Mouse (Mus musculus) adrenal gland, postnatal 25 days (tissue): ENCODE measurements around the gene Ogn. TPM values are rescaled to one million over a fixed set of nuclear protein-coding genes. Genes with fewer than 3 reads are reported as not detected.
A peak's percentile ranks its signal among the peaks of the same experiment; 100 is the strongest.

Experiments
- DNase-seq: peaks from one replicate; pipeline ENCODE4 v3.0.0; 2021; ENCODE audit warnings: mixed read lengths
- total RNA-seq: library from RNA; stranded (reverse); gene quantifications from 2 replicates; pipeline ENCODE4 v1.2.3, GENCODE M21; 2021

Ogn gene
- total RNA-seq, 1 experiment from 2014 or later, result 24.7 TPM

GRCm38 (mm10) chr13:49644731-49645529 is 37.1 kb downstream of the Ogn start:
- DNase-seq, result no peak

GRCm38 (mm10) chr13:49646019-49646418 is 38.2 kb downstream of the Ogn start:
- no peak for DNase-seq

GRCm38 (mm10) chr13:49651136-49651535 is 43.3 kb downstream of the Ogn start:
- DNase-seq, result no peak

GRCm38 (mm10) chr13:49651781-49652351 is 44.0 kb downstream of the Ogn start:
- DNase-seq, result no peak

GRCm38 (mm10) chr13:49652481-49653179 is 44.8 kb downstream of the Ogn start, which contains the start of the genes Cenpp and Nol8:
TSS of gene Cenpp (minus strand) at chr13:49652785.
TSS of gene Nol8 (plus strand) at chr13:49653078.
- DNase-seq, result peak; percentile 99

GRCm38 (mm10) chr13:49653180-49653541 is 45.3 kb downstream of the Ogn start:
- DNase-seq, result peak; percentile 42

Other genes starting within 250 kb of the Ogn start
- gene Ippk, start 186.8 kb upstream of the Ogn start, total RNA-seq, result 24.1 and 27.7 TPM in 2 replicates
- gene Tes3-ps, start 114.7 kb upstream of the Ogn start, total RNA-seq, result 1.5 and 2.1 TPM in 2 replicates
- 3.9 and 5.5 TPM in 2 replicates for gene Ecm2, start 103.2 kb upstream of the Ogn start, total RNA-seq
- 2.8 and 3.3 TPM in 2 replicates for gene Aspn, start 63.6 kb upstream of the Ogn start, total RNA-seq
- 1.1 and 1.6 TPM in 2 replicates for gene Omd, start 25.6 kb upstream of the Ogn start, total RNA-seq
- 2.9 and 4.7 TPM in 2 replicates for gene Cenpp, start 44.7 kb downstream of the Ogn start, total RNA-seq
- 18.8 and 25.6 TPM in 2 replicates for gene Nol8, start 45.0 kb downstream of the Ogn start, total RNA-seq
- 61.1 and 71.0 TPM in 2 replicates for gene Iars, start 74.1 kb downstream of the Ogn start, total RNA-seq
- not detected in 2 replicates for gene Gm30302, start 191.0 kb downstream of the Ogn start, total RNA-seq